Mouse (Mus musculus) hindlimb bud, embryonic 11.5 days (tissue): ENCODE data around the gene Mgst3.

Experiments used
- DNase-seq: peaks from one replicate; pipeline ENCODE4 v3.0.0-alpha.2; 2012; ENCODE audit warnings: low read depth, low spot score; ENCODE audit errors: extremely low spot score

Gene Mgst3

GRCm38 (mm10) chr1:167387796-167388195 is 5.8 kb downstream of the Mgst3 start:
- no peak for DNase-seq

- DNase-seq = no peak
Measured at GRCm38 (mm10) chr1:167387310-167387709, 6.3 kb downstream of the Mgst3 start.

GRCm38 (mm10) chr1:167386466-167386865 is 7.2 kb downstream of the Mgst3 start:
- DNase-seq = no peak

- no peak for DNase-seq
Measured at GRCm38 (mm10) chr1:167385636-167386035, 8.0 kb downstream of the Mgst3 start.

- no peak for DNase-seq
Measured at GRCm38 (mm10) chr1:167385211-167385610, 8.4 kb downstream of the Mgst3 start.

- no peak for DNase-seq
Measured at GRCm38 (mm10) chr1:167384156-167384555, 9.5 kb downstream of the Mgst3 start.

- no peak for DNase-seq
Measured at GRCm38 (mm10) chr1:167383178-167383577, 10.5 kb downstream of the Mgst3 start.

GRCm38 (mm10) chr1:167382763-167383162 is 10.9 kb downstream of the Mgst3 start:
- DNase-seq = no peak

GRCm38 (mm10) chr1:167382316-167382715 is 11.3 kb downstream of the Mgst3 start:
- no peak for DNase-seq

- no peak for DNase-seq
Measured at GRCm38 (mm10) chr1:167381050-167382015, 12.3 kb downstream of the Mgst3 start.

GRCm38 (mm10) chr1:167380223-167380622 is 13.4 kb downstream of the Mgst3 start:
- DNase-seq = no peak

GRCm38 (mm10) chr1:167379751-167380150 is 13.9 kb downstream of the Mgst3 start:
- DNase-seq = no peak

- no peak for DNase-seq
Measured at GRCm38 (mm10) chr1:167378019-167378418, 15.6 kb downstream of the Mgst3 start.

- DNase-seq = no peak
Measured at GRCm38 (mm10) chr1:167374942-167375341, 18.7 kb downstream of the Mgst3 start.

- DNase-seq = no peak
Measured at GRCm38 (mm10) chr1:167374003-167374784, 19.4 kb downstream of the Mgst3 start.

- no peak for DNase-seq
Measured at GRCm38 (mm10) chr1:167372739-167373138, 20.9 kb downstream of the Mgst3 start.

GRCm38 (mm10) chr1:167369905-167370304 is 23.7 kb downstream of the Mgst3 start:
- peak; percentile 86 for DNase-seq

- no peak for DNase-seq
Measured at GRCm38 (mm10) chr1:167368513-167368912, 25.1 kb downstream of the Mgst3 start.

GRCm38 (mm10) chr1:167368018-167368417 is 25.6 kb downstream of the Mgst3 start:
- no peak for DNase-seq

- no peak for DNase-seq
Measured at GRCm38 (mm10) chr1:167366621-167367020, 27.0 kb downstream of the Mgst3 start.

- DNase-seq = no peak
Measured at GRCm38 (mm10) chr1:167365808-167366207, 27.8 kb downstream of the Mgst3 start.

- no peak for DNase-seq
Measured at GRCm38 (mm10) chr1:167363322-167363721, 30.3 kb downstream of the Mgst3 start.
